Mouse (Mus musculus) intestine, postnatal 0 days (tissue): ENCODE data around the gene Dtnbp1. TPM values are rescaled to one million over a fixed set of nuclear protein-coding genes. Genes with fewer than 3 reads are reported as not detected.
A peak's percentile ranks its signal among the peaks of the same experiment; 100 is the strongest.

ENCODE experiments used
- ATAC-seq: fragments of 200-750 bp; cut with Nextera tagmentation; 2 replicates; pipeline ENCODE4 v1.8.0; 2017; ENCODE audit warnings: mild to moderate bottlenecking, moderate TSS enrichment, moderate library complexity
- H3K27ac ChIP-seq: fragments of 300-500 bp; sonication (generic); 2 replicates; pipeline ENCODE4 v1.5.1; 2014; ENCODE audit warnings: mild to moderate bottlenecking, low read depth, low read length, moderate library complexity
- H3K27me3 ChIP-seq: fragments of 300-500 bp; sonication (generic); replicated peaks from 2 replicates; pipeline ENCODE4 v1.6.1; 2014; ENCODE audit warnings: low read length, mixed read lengths; ENCODE audit not compliant: control insufficient read depth, insufficient read depth
- H3K36me3 ChIP-seq: fragments of 300-500 bp; sonication (generic); 2 replicates; pipeline ENCODE4 v1.6.1; 2014; ENCODE audit warnings: mild to moderate bottlenecking, moderate library complexity; ENCODE audit not compliant: control insufficient read depth, insufficient read depth
- H3K4me1 ChIP-seq: fragments of 300-500 bp; sonication (generic); replicated peaks from 2 replicates; pipeline ENCODE4 v1.6.1; 2014; ENCODE audit warnings: antibody characterized with exemption, low read length, mixed read lengths; ENCODE audit not compliant: control insufficient read depth, insufficient read depth
- H3K4me2 ChIP-seq: fragments of 300-500 bp; sonication (generic); replicated peaks from 2 replicates; pipeline ENCODE4 v1.6.1; 2014; ENCODE audit warnings: low read depth, mild to moderate bottlenecking, moderate library complexity
- H3K4me3 ChIP-seq: fragments of 300-500 bp; sonication (generic); 2 replicates; pipeline ENCODE4 v1.5.1; 2014; ENCODE audit warnings: low read depth, low read length
- H3K9ac ChIP-seq: fragments of 300-500 bp; sonication (generic); 2 replicates; pipeline ENCODE4 v1.6.1; 2014; ENCODE audit warnings: mild to moderate bottlenecking, low read depth, low read length
- H3K9me3 ChIP-seq: fragments of 300-500 bp; sonication (generic); 2 replicates; pipeline ENCODE4 v1.6.1; 2016; ENCODE audit warnings: mixed run types; ENCODE audit not compliant: control insufficient read depth
- CTCF ChIP-seq: sonication (generic); IDR thresholded peaks from 2 replicates; pipeline ENCODE4 v1.5.1; 2016; ENCODE audit warnings: low read depth, mild to moderate bottlenecking, control low read depth, antibody characterized with exemption, moderate library complexity
- WGBS: fragments of 180-500 bp; shearing (Covaris S2); extraction: QIAGEN DNeasy Blood & Tissue Kit; methylation state at CpG from one replicate; pipeline ENCODE4 v1.1.7; 2014; 5-methylcytosine and 5-hydroxymethylcytosine counted together
- polyA plus RNA-seq: library from polyadenylated mRNA; unstranded; fragments of >200 nt; fragmentation: Nextera tagmentation; extraction: Ambion mirVana; gene quantifications from 2 replicates; pipeline ENCODE4 v1.2.1, GENCODE M21; 2015

The Dtnbp1 gene
- polyA plus RNA-seq, 1 experiment from 2014 or later: 65.2 TPM

- Histone ChIP-seq H3K27ac (no peak overlapping the region), H3K36me3 (peaks cover 87% of the 10 kb centered on the region), H3K27me3 (no peaks in the 10 kb centered on the region), H3K9me3 (no peaks in the 10 kb centered on the region), H3K4me1 (no peaks in the 10 kb centered on the region), H3K9ac (no peak overlapping the region), H3K4me3 (no peak overlapping the region), H3K4me2 (no peak overlapping the region)
- 93% methylated on average over 2 of the region's 2 CpGs for WGBS
- TF ChIP-seq CTCF: no peak
- no peak for ATAC-seq
Measured at GRCm38 (mm10) chr13:44918269-44918668, 83.7 kb downstream of the Dtnbp1 start.

- H3K4me3 ChIP-seq: no peak overlapping the region
- H3K4me2 ChIP-seq: no peak overlapping the region
- no peaks in the 10 kb centered on the region for H3K9me3 ChIP-seq
- no peaks in the 10 kb centered on the region for H3K27me3 ChIP-seq
- no peak for TF ChIP-seq CTCF
- H3K27ac ChIP-seq: no peak overlapping the region
- 99% methylated on average over 4 of the region's 4 CpGs for WGBS
- peaks cover 89% of the 10 kb centered on the region for H3K36me3 ChIP-seq
- no peaks in the 10 kb centered on the region for H3K4me1 ChIP-seq
- ATAC-seq: no peak
- H3K9ac ChIP-seq: no peak overlapping the region
Measured at GRCm38 (mm10) chr13:44917202-44917601, 84.7 kb downstream of the Dtnbp1 start.

- Histone ChIP-seq H3K36me3 (peaks cover 83% of the 10 kb centered on the region), H3K27ac (no peak overlapping the region), H3K9me3 (no peaks in the 10 kb centered on the region), H3K9ac (no peak overlapping the region), H3K4me3 (no peak overlapping the region), H3K4me1 (no peaks in the 10 kb centered on the region), H3K4me2 (no peak overlapping the region), H3K27me3 (no peaks in the 10 kb centered on the region)
- ATAC-seq: no peak
- TF ChIP-seq CTCF: peak; percentile 57
- 65% methylated on average over 4 of the region's 4 CpGs for WGBS
Measured at GRCm38 (mm10) chr13:44915945-44916344, 86.0 kb downstream of the Dtnbp1 start.

DNA sequence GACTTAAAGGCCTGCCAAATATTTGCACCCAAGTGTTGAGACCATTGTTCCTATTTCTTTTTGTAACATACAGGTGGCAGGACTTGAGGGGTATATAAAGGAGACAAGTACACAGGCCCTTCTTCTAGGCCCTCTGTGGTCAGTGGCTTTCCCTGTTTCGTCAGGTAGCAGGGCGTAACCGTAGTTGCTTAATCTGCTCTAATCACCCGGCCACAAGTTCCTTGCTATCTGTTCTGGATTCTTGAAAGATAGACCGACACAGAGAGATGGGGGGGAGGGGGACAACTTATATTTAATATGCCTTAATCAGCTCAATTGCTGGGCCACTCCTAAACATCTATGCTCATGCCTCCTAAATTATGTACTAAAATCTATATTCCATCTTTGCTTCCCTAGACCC is 86.6 kb downstream of the Dtnbp1 start:
- no peak for ATAC-seq
- no peak for TF ChIP-seq CTCF
- Histone ChIP-seq H3K4me2 (no peak overlapping the region), H3K27me3 (no peaks in the 10 kb centered on the region), H3K4me1 (no peaks in the 10 kb centered on the region), H3K36me3 (peaks cover 84% of the 10 kb centered on the region), H3K4me3 (no peak overlapping the region), H3K9ac (no peak overlapping the region), H3K9me3 (no peaks in the 10 kb centered on the region), H3K27ac (no peak overlapping the region)
- 66% methylated on average over 5 of the region's 5 CpGs for WGBS

DNA sequence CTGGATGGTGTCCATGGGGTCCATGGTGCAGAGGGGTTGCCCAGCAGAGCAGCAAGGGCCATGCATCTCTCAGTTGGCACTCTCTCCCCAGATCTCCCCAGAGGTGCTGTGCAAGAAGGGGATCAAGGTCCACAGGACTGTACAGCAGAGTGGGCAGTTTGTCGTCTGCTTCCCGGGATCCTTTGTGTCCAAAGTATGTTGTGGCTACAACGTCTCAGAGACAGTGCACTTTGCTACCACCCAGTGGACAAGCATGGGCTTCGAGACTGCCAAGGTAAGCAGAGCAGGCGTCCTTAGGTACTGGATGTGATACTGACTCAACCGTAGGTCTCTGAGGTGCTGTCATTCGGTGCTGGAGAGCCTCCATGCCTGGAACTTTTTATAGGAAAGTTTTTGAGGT is 88.4 kb downstream of the Dtnbp1 start:
- Histone ChIP-seq H3K4me3 (no peak overlapping the region), H3K9me3 (no peaks in the 10 kb centered on the region), H3K36me3 (peaks cover 82% of the 10 kb centered on the region), H3K9ac (no peak overlapping the region), H3K4me1 (no peaks in the 10 kb centered on the region), H3K27me3 (no peaks in the 10 kb centered on the region), H3K4me2 (no peak overlapping the region), H3K27ac (no peak overlapping the region)
- TF ChIP-seq CTCF: peak; percentile 60
- ATAC-seq: no peak
- 56% methylated on average over 7 of the region's 7 CpGs for WGBS

GRCm38 (mm10) chr13:44912851-44913250 is 89.1 kb downstream of the Dtnbp1 start:
- WGBS: 88% methylated on average over 2 of the region's 2 CpGs
- Histone ChIP-seq H3K27ac (no peak overlapping the region; the same call in 1 of the 2 replicates), H3K9me3 (no peaks in the 10 kb centered on the region), H3K9ac (no peak overlapping the region), H3K36me3 (peaks cover 75% of the 10 kb centered on the region), H3K4me2 (no peak overlapping the region), H3K27me3 (no peaks in the 10 kb centered on the region), H3K4me1 (no peaks in the 10 kb centered on the region), H3K4me3 (no peak overlapping the region)
- no peak for TF ChIP-seq CTCF
- no peak for ATAC-seq

GRCm38 (mm10) chr13:44908790-44909189 is 93.2 kb downstream of the Dtnbp1 start:
- H3K27ac ChIP-seq: no peak overlapping the region
- H3K27me3 ChIP-seq: no peaks in the 10 kb centered on the region
- no peak overlapping the region for H3K4me3 ChIP-seq
- no peak overlapping the region for H3K9ac ChIP-seq
- no peak overlapping the region for H3K4me2 ChIP-seq
- peaks cover 53% of the 10 kb centered on the region for H3K36me3 ChIP-seq
- H3K9me3 ChIP-seq: no peaks in the 10 kb centered on the region
- ATAC-seq: no peak
- 24% methylated on average over 1 of the region's 1 CpGs for WGBS
- TF ChIP-seq CTCF: no peak
- no peaks in the 10 kb centered on the region for H3K4me1 ChIP-seq
